Mouse (Mus musculus) C2C12 (cell line): ENCODE results near the gene Mat2a.

ENCODE experiments used
- CTCF ChIP-seq: IDR thresholded peaks from one replicate; pipeline ENCODE4 v1.5.1; 2011; ENCODE audit not compliant: control insufficient read depth, insufficient read depth, insufficient read length
- FOSL1 ChIP-seq: IDR thresholded peaks from one replicate; pipeline ENCODE4 v1.8.0; 2011; ENCODE audit warnings: mild to moderate bottlenecking, low read length; ENCODE audit not compliant: poor library complexity, insufficient read depth, severe bottlenecking
- MAX ChIP-seq: IDR thresholded peaks from one replicate; pipeline ENCODE4 v1.6.1; 2011; ENCODE audit warnings: mild to moderate bottlenecking, control low read depth
- MYOD1 ChIP-seq: IDR thresholded peaks from one replicate; pipeline ENCODE4 v1.6.1; 2011; ENCODE audit warnings: low read depth; ENCODE audit not compliant: control insufficient read depth, insufficient read length
- MYOG ChIP-seq: IDR thresholded peaks from one replicate; pipeline ENCODE4 v1.6.1; 2011; ENCODE audit not compliant: control insufficient read depth, insufficient read length; ENCODE audit errors: extremely low read depth
- USF1 ChIP-seq: IDR thresholded peaks from one replicate; pipeline ENCODE4 v1.6.1; 2011; ENCODE audit warnings: low read depth, mild to moderate bottlenecking, control low read depth, moderate library complexity

GRCm38 (mm10) chr6:72387816-72388215 lies 51.5 kb downstream of the Mat2a start:
- TF ChIP-seq CTCF (no peak), USF1 (no peak), MYOD1 (no peak), FOSL1 (no peak), MYOG (no peak), MAX (no peak)
